Mouse (Mus musculus) G1E (cell line): ENCODE results near the gene Pls3.

ENCODE experiments used
- CTCF ChIP-seq: IDR thresholded peaks from 2 replicates; pipeline ENCODE4 v1.5.1; 2012; ENCODE audit warnings: low read depth, low read length, inconsistent platforms, mixed read lengths
- POLR2AphosphoS5 ChIP-seq: IDR thresholded peaks from 2 replicates; pipeline ENCODE4 v1.6.1; 2012; ENCODE audit warnings: low read depth, low read length, inconsistent platforms; ENCODE audit not compliant: insufficient replicate concordance
- TAL1 ChIP-seq: conservative IDR thresholded peaks from 2 replicates; pipeline ENCODE4 v1.6.1; 2012; ENCODE audit warnings: low read depth, low read length, inconsistent platforms, mixed read lengths

DNA sequence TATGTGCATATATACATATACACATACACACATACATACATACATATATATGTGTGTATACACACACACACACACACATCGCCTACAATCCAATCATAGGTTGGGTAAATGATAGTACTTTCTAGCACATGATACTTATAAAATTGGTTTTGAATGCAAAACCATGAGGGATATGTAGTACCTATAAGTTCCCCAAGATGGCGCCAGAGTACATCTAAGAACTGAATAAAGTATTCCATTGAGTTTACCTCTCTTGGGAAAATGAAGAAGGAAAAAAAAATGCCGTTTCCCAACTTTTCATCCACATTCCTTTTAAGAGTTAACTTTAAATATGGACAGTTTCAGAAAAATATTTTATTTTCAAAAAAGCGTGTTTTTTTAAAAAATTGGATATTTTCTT, 78.4 kb downstream of the Pls3 start:
- TF ChIP-seq CTCF (no peak), POLR2AphosphoS5 (no peak), TAL1 (no peak)
